Mouse (Mus musculus) central nervous system, embryonic 11.5 days (tissue): ENCODE data around the gene Ppt1. TPM values are rescaled to one million over a fixed set of nuclear protein-coding genes. Genes with fewer than 3 reads are reported as not detected.

Experiments
- polyA plus RNA-seq: library from polyadenylated mRNA; depleted of rRNA; stranded (reverse); fragments of >200 nt; gene quantifications from 2 replicates; pipeline ENCODE4 v1.2.3, GENCODE M21; 2012; rRNA removed

Gene Ppt1
- polyA plus RNA-seq, result 37.6 and 53.7 TPM in 2 replicates

GRCm38 (mm10) chr4:122835530-122836402, at the start of gene Ppt1:
Ppt1 (plus strand) TSS chr4:122836242.

GRCm38 (mm10) chr4:122885768-122886578, 49.9 kb downstream of the Ppt1 start, which contains the start of gene Cap1:
Cap1 (minus strand) TSS chr4:122886056.

Other genes starting within 250 kb of the Ppt1 start
- not detected in 2 replicates for gene 9530002B09Rik, start 147.0 kb upstream of the Ppt1 start, polyA plus RNA-seq
- gene Cap1, start 49.8 kb downstream of the Ppt1 start, polyA plus RNA-seq, result 60.4 and 90.8 TPM in 2 replicates
- 14.0 and 18.8 TPM in 2 replicates for gene Mfsd2a, start 124.9 kb downstream of the Ppt1 start, polyA plus RNA-seq
- 54.9 and 101 TPM in 2 replicates for gene Mycl, start 159.4 kb downstream of the Ppt1 start, polyA plus RNA-seq
- gene Trit1, start 180.4 kb downstream of the Ppt1 start, polyA plus RNA-seq, result 20.1 and 23.6 TPM in 2 replicates